In the genomic region with DNA sequence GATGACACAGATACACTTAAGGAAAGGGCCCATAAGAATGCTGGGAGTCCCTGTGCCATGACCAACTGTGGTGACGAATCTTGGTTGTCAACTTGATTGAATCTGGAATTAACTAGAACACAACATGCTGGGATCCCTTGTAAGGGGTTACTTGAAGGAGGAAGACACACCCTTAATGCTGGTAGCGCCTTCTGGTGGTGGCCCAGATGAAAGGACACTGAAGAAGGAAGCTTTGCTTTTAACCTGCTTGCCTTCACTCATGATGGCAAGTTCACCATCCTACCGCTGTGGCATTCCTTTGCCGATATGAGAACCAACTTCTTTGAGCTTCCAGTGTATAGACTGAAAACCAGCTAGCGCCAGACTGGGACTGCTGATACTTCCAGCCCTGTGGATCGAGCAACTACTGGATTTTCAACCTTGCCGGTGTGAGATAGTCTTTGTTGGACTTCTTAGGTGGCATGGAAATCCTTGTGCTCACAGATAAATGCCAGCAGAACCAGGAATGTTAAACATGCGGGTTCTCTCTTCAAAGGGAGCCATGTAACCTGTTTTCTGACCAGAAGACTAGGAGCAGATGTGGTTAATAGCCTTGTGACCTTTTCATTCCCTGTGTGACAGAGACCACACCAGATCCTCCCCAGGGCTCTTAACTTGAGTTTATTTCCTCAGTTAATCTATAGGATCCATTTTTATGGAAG, we compare ENCODE assay signal across 11 mouse cellular contexts. TPM values are rescaled to one million over a fixed set of nuclear protein-coding genes. Genes with fewer than 3 reads are reported as not detected.
DNase-seq lines count a peak whose midpoint lies in the region; ATAC-seq and TF ChIP-seq lines count a peak whose summit lies in the region.
"Had no signal": no experiment of that assay in that cellular context is flagged by ENCODE, and none has a peak within 500 bp of the region (broad histone marks: within the 10 kb centered on the region; RNA-seq: fewer than 3 reads in every experiment).

No protein-coding gene starts in this region.

- no peak for ATAC-seq in CD4-positive, CD25-positive, alpha-beta regulatory T cell, adult 4 months
- no peak for ATAC-seq in forebrain, embryonic 11.5 days (replicated peaks; ENCODE audit: low FRiP score)

- H3K36me3 ChIP-seq in CH12.LX (replicated peaks in 1 of 2; ENCODE audit: control insufficient read depth in 1 of 2, insufficient read depth in 1 of 2, low read length in 1 of 2): no peaks in the 10 kb centered on the region
- H3K36me3 ChIP-seq in forebrain, embryonic 11.5 days (ENCODE audit: control insufficient read depth, insufficient read depth, low read length): no peaks in the 10 kb centered on the region
- H3K36me3 ChIP-seq: limb, embryonic 10.5 days had no signal

- no peak overlapping the region for H3K4me2 ChIP-seq in CH12.LX (ENCODE audit: insufficient read depth, low read depth, poor library complexity, severe bottlenecking)
- no peak overlapping the region for H3K4me2 ChIP-seq in forebrain, embryonic 11.5 days (ENCODE audit: low read depth, low read length, severe bottlenecking)

- H3K9me3 ChIP-seq in CH12.LX (replicated peaks; ENCODE audit: low read length): no peaks in the 10 kb centered on the region
- no peaks in the 10 kb centered on the region for H3K9me3 ChIP-seq in forebrain, embryonic 11.5 days (ENCODE audit: control insufficient read depth, low read length)
- H3K9me3 ChIP-seq: limb, embryonic 10.5 days had no signal

- no peak for TF ChIP-seq POLR2A in CH12.LX (IDR thresholded peaks at IDR 0.05; ENCODE audit: low read depth, low read length)

- 0 out of 2 replicates have a peak overlapping the region, but pooled peaks have one; percentile 1 for H3K27ac ChIP-seq in CH12.LX (ENCODE audit: insufficient read depth, low read depth)
- no peak overlapping the region for H3K27ac ChIP-seq in forebrain, embryonic 11.5 days (ENCODE audit: low read depth, low read length)
- H3K27ac ChIP-seq: limb, embryonic 10.5 days; macrophage had no signal

- dilution Hi-C loops in CH12.LX (cut with MboI; ENCODE audit: extremely low pct_ligation_motif_present, extremely low pct_unique_long_range_greater_than_20kb, low sequenced_read_pairs): no loop called here

- no peak for TF ChIP-seq EP300 in CH12.LX (IDR thresholded peaks at IDR 0.05; ENCODE audit: low read length)

- peak overlapping the region; percentile 13; the same call in 1 of the 2 replicates for H3K9ac ChIP-seq in CH12.LX (ENCODE audit: insufficient read depth, low read depth)
- no peak overlapping the region for H3K9ac ChIP-seq in forebrain, embryonic 11.5 days (ENCODE audit: low read length)

- peak; percentile 90 for TF ChIP-seq RAD21 in CH12.LX (IDR thresholded peaks at IDR 0.05; ENCODE audit: low read depth, low read length)

- 85% methylated on average over 8 of the region's 8 CpGs for WGBS in forebrain, embryonic 11.5 days

- no peak overlapping the region for H3K4me3 ChIP-seq in CH12.LX (replicated peaks in 1 of 3; ENCODE audit: low read depth in 2 of 3, low read length in 2 of 3, poor library complexity in 1 of 3)
- no peak overlapping the region for H3K4me3 ChIP-seq in forebrain, embryonic 11.5 days (ENCODE audit: low read depth, low read length)
- H3K4me3 ChIP-seq: limb, embryonic 10.5 days had no signal

- H3K27me3 ChIP-seq in CH12.LX (replicated peaks): no peaks in the 10 kb centered on the region
- no peaks in the 10 kb centered on the region for H3K27me3 ChIP-seq in forebrain, embryonic 11.5 days (ENCODE audit: control insufficient read depth, insufficient read depth, low read length)

- peaks cover 40 to 76% of the 10 kb centered on the region in 2 experiments for H3K4me1 ChIP-seq in CH12.LX (ENCODE audit: control insufficient read depth in 1 of 2, insufficient read depth in 2 of 2)
- H3K4me1 ChIP-seq in forebrain, embryonic 11.5 days (replicated peaks; ENCODE audit: control insufficient read depth, insufficient read depth, low read length): no peaks in the 10 kb centered on the region; the same call in 1 of the 2 replicates

- DNase-seq in CD4-positive, CD25-positive, alpha-beta regulatory T cell, adult 2 months (ENCODE audit: low read depth, low spot score): peak; percentile 52
- DNase-seq in kidney, postnatal 4 days: peak; percentile 41 to 44
- DNase-seq in kidney, adult 9 months: no peak
- DNase-seq in CH12.LX (ENCODE audit: extremely low read depth): peak; percentile 72
- peak; percentile 25 for DNase-seq in lung, postnatal 14 days
- DNase-seq in forebrain, embryonic 11.5 days (ENCODE audit: low spot score): no peak
- no peak for DNase-seq in embryo, embryonic 11 days

- H3K79me2 ChIP-seq in CH12.LX (replicated peaks; ENCODE audit: control insufficient read depth, extremely low read depth, insufficient read depth, poor library complexity, severe bottlenecking): no peaks in the 10 kb centered on the region

- peak; percentile 50 to 94; a peak in 3 of 4 replicates for TF ChIP-seq CTCF in CH12.LX (conservative IDR thresholded peaks at IDR 0.05 in 1 of 2, IDR thresholded peaks at IDR 0.05 in 1 of 2; ENCODE audit: low read depth in 2 of 2, low read length in 2 of 2)

- in situ Hi-C loops in CH12.LX (cut with MboI; ENCODE audit: low pct_ligation_motif_present, low pct_unique_long_range_greater_than_20kb, low sequenced_read_pairs): loop anchor here (10.0 kb wide), 1 partner anchor 120 kb away; no protein-coding TSS in a partner anchor

TF ChIP-seq in CH12.LX, 34 proteins besides CTCF, POLR2A, EP300 and RAD21 (continues in another document):
- TF ChIP-seq GABPA (IDR thresholded peaks at IDR 0.05; ENCODE audit: insufficient replicate concordance, low read depth, low read length) (no peak), E2F4 (IDR thresholded peaks at IDR 0.05; ENCODE audit: insufficient replicate concordance, low read depth, low read length) (no peak), TBP (conservative IDR thresholded peaks at IDR 0.05; ENCODE audit: low read depth, low read length) (no peak), ZC3H11A (IDR thresholded peaks at IDR 0.05; ENCODE audit: low read depth, low read length) (peak; percentile 75), ZKSCAN1 (IDR thresholded peaks at IDR 0.05; ENCODE audit: borderline replicate concordance, low read depth, low read length) (no peak), MYC (IDR thresholded peaks at IDR 0.05; ENCODE audit: low read depth, low read length) (no peak), CHD2 (IDR thresholded peaks at IDR 0.05; ENCODE audit: low read length) (no peak), JUN (IDR thresholded peaks at IDR 0.05; ENCODE audit: insufficient read depth, low read depth, low read length) (no peak), HCFC1 (IDR thresholded peaks at IDR 0.05; ENCODE audit: low read depth, low read length) (no peak), ELF1 (IDR thresholded peaks at IDR 0.05; ENCODE audit: low read depth, low read length) (peak; percentile 43; the same call in 1 of the 2 replicates), NRF1 (IDR thresholded peaks at IDR 0.05; ENCODE audit: low read depth, low read length) (no peak), JUND (conservative IDR thresholded peaks at IDR 0.05; ENCODE audit: low read depth, low read length) (0 out of 2 replicates have a peak, but pooled peaks have one; percentile 25), SIN3A (IDR thresholded peaks at IDR 0.05; ENCODE audit: low read length) (no peak), IRF4 (IDR thresholded peaks at IDR 0.05; ENCODE audit: low read depth, low read length) (0 out of 2 replicates have a peak, but pooled peaks have one; percentile 26), MAX (IDR thresholded peaks at IDR 0.05; ENCODE audit: low read length) (0 out of 2 replicates have a peak, but pooled peaks have one; percentile 18), ETS1 (conservative IDR thresholded peaks at IDR 0.05; ENCODE audit: low read depth, low read length) (no peak), ZNF384 (IDR thresholded peaks at IDR 0.05; ENCODE audit: low read depth, low read length) (no peak), BHLHE40 (IDR thresholded peaks at IDR 0.05; ENCODE audit: low read depth, low read length) (no peak), RCOR1 (conservative IDR thresholded peaks at IDR 0.05; ENCODE audit: low read depth, low read length) (no peak), UBTF (IDR thresholded peaks at IDR 0.05; ENCODE audit: low read depth, low read length) (no peak), CHD1 (IDR thresholded peaks at IDR 0.05; ENCODE audit: low read depth, low read length) (no peak), USF2 (conservative IDR thresholded peaks at IDR 0.05; ENCODE audit: low read depth, low read length) (no peak), MEF2A (IDR thresholded peaks at IDR 0.05; ENCODE audit: borderline replicate concordance, low read depth, low read length) (no peak), SMC3 (IDR thresholded peaks at IDR 0.05; ENCODE audit: low read depth, low read length) (peak; percentile 98), KAT2A (IDR thresholded peaks at IDR 0.05; ENCODE audit: insufficient replicate concordance, low read length) (no peak), POLR2AphosphoS2 (IDR thresholded peaks at IDR 0.05; ENCODE audit: low read depth, low read length) (no peak), TCF12 (IDR thresholded peaks at IDR 0.05; ENCODE audit: low read depth, low read length) (no peak), ZMIZ1 (IDR thresholded peaks at IDR 0.05; ENCODE audit: low read depth, low read length) (no peak), MXI1 (IDR thresholded peaks at IDR 0.05; ENCODE audit: low read depth, low read length) (no peak)

RNA-seq across cellular contexts. Expression of gene Kcnmb3, which starts 2.5 kb away (rescaled TPM):
- under 1 TPM; 0.60 to 0.81 TPM for polyA plus RNA-seq in CD4-positive, CD25-positive, alpha-beta regulatory T cell, adult 4 months (2017; shearing (Covaris generic))
- 1.0 and 1.3 TPM in 2 replicates for total RNA-seq in CH12.LX (2012; rRNA removed)
- 2.2 and 2.4 TPM in 2 replicates for total RNA-seq in CH12.LX (2014; rRNA removed)
- 4.7 and 5.2 TPM in 2 replicates for polyA plus RNA-seq in CH12.LX (2012; ENCODE audit: insufficient read length, low read depth)
- 0.21 TPM in 1 of 2 replicates, not detected in the other for polyA plus RNA-seq in forebrain, embryonic 11.5 days (2014; fragmentation: Nextera tagmentation; extraction: Ambion mirVana)
- polyA plus RNA-seq: macrophage; neural tube, embryonic 11.5 days had no signal

RNA-seq across cellular contexts. Expression of gene Zfp639, which starts 15.5 kb away (rescaled TPM):
- polyA plus RNA-seq in CD4-positive, CD25-positive, alpha-beta regulatory T cell, adult 4 months (2017; shearing (Covaris generic)): 10 to 100 TPM; 27.6 to 28.4 TPM
- total RNA-seq in CH12.LX (2012; rRNA removed) (40.9 and 43.2 TPM in 2 replicates), CH12.LX (2014; rRNA removed) (96.3 and 101 TPM in 2 replicates)
- 40.3 and 45.5 TPM in 2 replicates for polyA plus RNA-seq in CH12.LX (2012; ENCODE audit: insufficient read length, low read depth)
- 47.0 and 56.9 TPM in 2 replicates for polyA plus RNA-seq in forebrain, embryonic 11.5 days (2014; fragmentation: Nextera tagmentation; extraction: Ambion mirVana)

RNA-seq across cellular contexts. Expression of gene Mfn1, which starts 34.7 kb away (rescaled TPM):
- polyA plus RNA-seq in CD4-positive, CD25-positive, alpha-beta regulatory T cell, adult 4 months (2017; shearing (Covaris generic)): 10 to 100 TPM; 10.2 to 12.0 TPM
- 16.6 and 18.1 TPM in 2 replicates for total RNA-seq in CH12.LX (2012; rRNA removed)
- total RNA-seq in CH12.LX (2014; rRNA removed): 25.6 and 37.0 TPM in 2 replicates
- 27.4 and 43.8 TPM in 2 replicates for polyA plus RNA-seq in CH12.LX (2012; ENCODE audit: insufficient read length, low read depth)
- polyA plus RNA-seq in forebrain, embryonic 11.5 days (2014; fragmentation: Nextera tagmentation; extraction: Ambion mirVana): 35.9 and 38.6 TPM in 2 replicates

Comparison
In these comparisons a context has a peak if more than half of its experiments do, and no peak if none do; other contexts are left out.
1. DNase-seq: peak in CD4-positive, CD25-positive, alpha-beta regulatory T cell, adult 2 months (single experiment), kidney, postnatal 4 days (2 of 2), CH12.LX (single experiment) and lung, postnatal 14 days (single experiment); none in kidney, adult 9 months (single experiment), forebrain, embryonic 11.5 days (single experiment) and embryo, embryonic 11 days (single experiment).